Mouse (Mus musculus): ENCODE results near the gene Rasgef1a. TPM values are rescaled to one million over a fixed set of nuclear protein-coding genes. Genes with fewer than 3 reads are reported as not detected.

Rasgef1a gene
- polyA plus RNA-seq, 1 experiment from 2014 or later = 0.57 TPM

- Histone ChIP-seq H3K27ac (no peak overlapping the region), H3K4me1 (no peaks in the 10 kb centered on the region), H3K27me3 (no peaks in the 10 kb centered on the region), H3K4me2 (no peak overlapping the region), H3K36me3 (ENCODE audit: poor library complexity, severe bottlenecking) (peaks cover 4% of the 10 kb centered on the region; the same call in 1 of the 2 replicates), H3K9ac (no peak overlapping the region), H3K9me3 (replicated peaks) (no peaks in the 10 kb centered on the region), H3K4me3 (no peak overlapping the region)
- WGBS = 84% methylated on average over 1 of the region's 1 CpGs
- no peak for ATAC-seq
These were observed 100.6 kb downstream of the Rasgef1a start for GRCm38 (mm10) chr6:118111810-118112209.

- Histone ChIP-seq H3K4me3 (no peak overlapping the region), H3K36me3 (ENCODE audit: poor library complexity, severe bottlenecking) (peaks cover 22% of the 10 kb centered on the region), H3K4me2 (no peak overlapping the region), H3K4me1 (no peaks in the 10 kb centered on the region), H3K9me3 (replicated peaks) (no peaks in the 10 kb centered on the region), H3K27ac (no peak overlapping the region), H3K9ac (no peak overlapping the region), H3K27me3 (no peaks in the 10 kb centered on the region)
- no peak for ATAC-seq
- 86% methylated on average over 1 of the region's 1 CpGs for WGBS
These were observed 111.5 kb downstream of the Rasgef1a start for GRCm38 (mm10) chr6:118122767-118123166.

GRCm38 (mm10) chr6:118126577-118126976 is 115.3 kb downstream of the Rasgef1a start:
- Histone ChIP-seq H3K9ac (no peak overlapping the region), H3K9me3 (replicated peaks) (no peaks in the 10 kb centered on the region), H3K27me3 (no peaks in the 10 kb centered on the region), H3K4me3 (no peak overlapping the region), H3K27ac (no peak overlapping the region), H3K4me2 (no peak overlapping the region), H3K36me3 (ENCODE audit: poor library complexity, severe bottlenecking) (peaks cover 22% of the 10 kb centered on the region), H3K4me1 (no peaks in the 10 kb centered on the region)
- no peak for ATAC-seq

GRCm38 (mm10) chr6:118127198-118127597 is 116.0 kb downstream of the Rasgef1a start:
- 89% methylated on average over 7 of the region's 7 CpGs for WGBS
- Histone ChIP-seq H3K4me1 (no peaks in the 10 kb centered on the region), H3K9ac (no peak overlapping the region), H3K4me3 (no peak overlapping the region), H3K9me3 (replicated peaks) (no peaks in the 10 kb centered on the region), H3K27ac (no peak overlapping the region), H3K36me3 (ENCODE audit: poor library complexity, severe bottlenecking) (peaks cover 15% of the 10 kb centered on the region), H3K4me2 (no peak overlapping the region), H3K27me3 (no peaks in the 10 kb centered on the region)
- ATAC-seq = no peak

GRCm38 (mm10) chr6:118127827-118128487 is 116.7 kb downstream of the Rasgef1a start:
- WGBS = 89% methylated on average over 6 of the region's 6 CpGs
- Histone ChIP-seq H3K4me2 (no peak overlapping the region), H3K9ac (no peak overlapping the region), H3K36me3 (ENCODE audit: poor library complexity, severe bottlenecking) (peaks cover 9% of the 10 kb centered on the region), H3K4me1 (no peaks in the 10 kb centered on the region), H3K27me3 (no peaks in the 10 kb centered on the region), H3K9me3 (replicated peaks) (no peaks in the 10 kb centered on the region), H3K27ac (no peak overlapping the region), H3K4me3 (no peak overlapping the region)
- ATAC-seq = no peak

GRCm38 (mm10) chr6:118130022-118130421 is 118.8 kb downstream of the Rasgef1a start:
- no peak overlapping the region for H3K27ac ChIP-seq
- WGBS = 69% methylated on average over 2 of the region's 2 CpGs
- no peak overlapping the region for H3K9ac ChIP-seq
- no peak overlapping the region for H3K4me2 ChIP-seq
- no peak overlapping the region for H3K4me3 ChIP-seq
- no peaks in the 10 kb centered on the region for H3K27me3 ChIP-seq
- no peak for ATAC-seq
- H3K9me3 ChIP-seq (replicated peaks) = no peaks in the 10 kb centered on the region
- H3K36me3 ChIP-seq (ENCODE audit: poor library complexity, severe bottlenecking) = 0 out of 2 replicates have a peak, but pooled peaks cover 2% of the 10 kb centered on the region
- H3K4me1 ChIP-seq = no peaks in the 10 kb centered on the region

- H3K9me3 ChIP-seq (replicated peaks) = no peaks in the 10 kb centered on the region
- H3K36me3 ChIP-seq (ENCODE audit: poor library complexity, severe bottlenecking) = no peaks in the 10 kb centered on the region
- no peak overlapping the region for H3K4me2 ChIP-seq
- 80% methylated on average over 1 of the region's 1 CpGs for WGBS
- H3K27me3 ChIP-seq = no peaks in the 10 kb centered on the region
- no peak overlapping the region for H3K27ac ChIP-seq
- H3K4me1 ChIP-seq = peaks cover 6% of the 10 kb centered on the region
- H3K9ac ChIP-seq = no peak overlapping the region
- no peak for ATAC-seq
- no peak overlapping the region for H3K4me3 ChIP-seq
These were observed 123.2 kb downstream of the Rasgef1a start for GRCm38 (mm10) chr6:118134461-118134860.

- no peak overlapping the region for H3K9ac ChIP-seq
- no peak overlapping the region for H3K4me2 ChIP-seq
- no peak overlapping the region for H3K27ac ChIP-seq
- H3K9me3 ChIP-seq (replicated peaks) = no peaks in the 10 kb centered on the region
- 87% methylated on average over 2 of the region's 2 CpGs for WGBS
- H3K4me1 ChIP-seq = peaks cover 6% of the 10 kb centered on the region
- H3K36me3 ChIP-seq (ENCODE audit: poor library complexity, severe bottlenecking) = no peaks in the 10 kb centered on the region
- ATAC-seq = no peak
- H3K4me3 ChIP-seq = no peak overlapping the region
- no peaks in the 10 kb centered on the region for H3K27me3 ChIP-seq
These were observed 125.9 kb downstream of the Rasgef1a start for GRCm38 (mm10) chr6:118137148-118137547.

GRCm38 (mm10) chr6:118138731-118139709 is 127.8 kb downstream of the Rasgef1a start, which contains the start of gene Csgalnact2:
Gene Csgalnact2, minus strand, starts transcription at chr6:118139140.
- H3K9ac ChIP-seq = peak within 1 kb of the TSS; percentile 83
- peak within 1 kb of the TSS; percentile 69 for H3K4me3 ChIP-seq
- no peaks in the 10 kb centered on the region for H3K27me3 ChIP-seq
- H3K4me1 ChIP-seq = peaks cover 6% of the 10 kb centered on the region
- peak within 1 kb of the TSS; percentile 54; the same call in 1 of the 2 replicates for H3K27ac ChIP-seq
- ATAC-seq = peak; percentile 99
- WGBS = 9% methylated on average over 45 of the region's 66 CpGs
- no peaks in the 10 kb centered on the region for H3K36me3 ChIP-seq (ENCODE audit: poor library complexity, severe bottlenecking)
- no peaks in the 10 kb centered on the region for H3K9me3 ChIP-seq (replicated peaks)
- H3K4me2 ChIP-seq = peak within 1 kb of the TSS; percentile 63

GRCm38 (mm10) chr6:118140961-118141360 is 129.7 kb downstream of the Rasgef1a start:
- Histone ChIP-seq H3K4me1 (peaks cover 6% of the 10 kb centered on the region), H3K27me3 (no peaks in the 10 kb centered on the region), H3K9me3 (replicated peaks) (no peaks in the 10 kb centered on the region), H3K36me3 (ENCODE audit: poor library complexity, severe bottlenecking) (no peaks in the 10 kb centered on the region), H3K9ac (no peak overlapping the region), H3K4me3 (no peak overlapping the region), H3K4me2 (no peak overlapping the region), H3K27ac (no peak overlapping the region)
- WGBS = 89% methylated on average over 6 of the region's 6 CpGs
- no peak for ATAC-seq
